Mouse (Mus musculus): ENCODE measurements at regions not wholly inside any gene's neighbourhood (a gene's known extent, or its start where the extent isn't known, plus 50 kb on each side); places are given as distances from the start of the nearest gene placed in this dataset.

DNA sequence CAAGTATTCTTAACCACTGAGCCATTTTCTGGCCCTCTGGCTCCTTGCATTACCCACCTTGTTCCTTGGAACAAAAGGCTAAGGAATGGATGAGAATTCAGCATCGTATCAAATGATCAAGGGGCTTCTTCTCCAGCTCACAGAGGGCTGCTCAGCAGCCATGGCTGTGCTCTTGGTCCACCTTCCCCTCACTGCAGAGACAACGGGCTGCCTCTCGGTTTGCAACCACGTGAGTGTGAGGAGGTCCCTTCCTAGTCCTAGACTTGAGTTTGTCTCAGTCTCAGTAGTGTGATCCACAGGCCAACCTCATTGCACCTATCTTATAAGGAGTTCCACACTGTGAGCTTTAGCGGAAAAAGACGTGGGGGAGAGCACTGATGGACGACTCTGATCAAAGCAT is 61.3 kb upstream of the Elk3 start:
- no peak for TF ChIP-seq CTCF (IDR thresholded peaks at IDR 0.05; ENCODE audit: low read depth)
- no peak for TF ChIP-seq EP300 (IDR thresholded peaks at IDR 0.05; ENCODE audit: low read depth)
